Mouse (Mus musculus) ES-Bruce4 (cell line): ENCODE data around the gene S1pr3. TPM values are rescaled to one million over a fixed set of nuclear protein-coding genes. Genes with fewer than 3 reads are reported as not detected.
A peak's percentile ranks its signal among the peaks of the same experiment; 100 is the strongest.

Experiments used
- H3K27ac ChIP-seq: 2 replicates; pipeline ENCODE4 v1.5.1; 2012; ENCODE audit warnings: low read length, inconsistent platforms; ENCODE audit not compliant: insufficient read depth
- H3K27me3 ChIP-seq: 2 replicates; pipeline ENCODE4 v1.6.1; 2012; ENCODE audit warnings: mild to moderate bottlenecking, low read length, inconsistent platforms; ENCODE audit not compliant: control insufficient read depth, poor library complexity, insufficient read depth, severe bottlenecking
- H3K36me3 ChIP-seq: 2 replicates; pipeline ENCODE4 v1.6.1; 2012; ENCODE audit warnings: inconsistent platforms, mild to moderate bottlenecking, low read length, moderate library complexity; ENCODE audit not compliant: control insufficient read depth, poor library complexity, insufficient read depth, severe bottlenecking
- H3K4me1 ChIP-seq: one replicate; pipeline ENCODE4 v1.8.1; 2011; ENCODE audit warnings: low read length; ENCODE audit not compliant: control insufficient read depth, insufficient read depth
- H3K4me3 ChIP-seq: 2 replicates; pipeline ENCODE4 v1.5.1; 2011; ENCODE audit warnings: low read depth, mild to moderate bottlenecking, low read length
- H3K9ac ChIP-seq: 2 replicates; pipeline ENCODE4 v1.6.1; 2012; ENCODE audit warnings: low read depth, mild to moderate bottlenecking, inconsistent platforms; ENCODE audit not compliant: poor library complexity, severe bottlenecking
- H3K9me3 ChIP-seq: replicated peaks from 2 replicates; pipeline ENCODE4 v1.6.1; 2012; ENCODE audit warnings: mild to moderate bottlenecking, low read length, inconsistent platforms; ENCODE audit not compliant: control insufficient read depth, poor library complexity, insufficient read depth, severe bottlenecking
- CTCF ChIP-seq: IDR thresholded peaks from one replicate; pipeline ENCODE4 v1.8.1; 2011; ENCODE audit warnings: low read depth, low read length
- EP300 ChIP-seq: IDR thresholded peaks from 2 replicates; pipeline ENCODE4 v1.6.1; 2011; ENCODE audit warnings: low read depth, low read length; ENCODE audit not compliant: insufficient read depth
- POLR2A ChIP-seq: IDR thresholded peaks from one replicate; pipeline ENCODE4 v1.8.1; 2011; ENCODE audit warnings: low read length; ENCODE audit not compliant: insufficient read depth
- polyA plus RNA-seq: library from polyadenylated mRNA; stranded (reverse); fragments of >200 nt; gene quantifications from 2 replicates; pipeline ENCODE4 v1.2.4, GENCODE M21; 2011; ENCODE audit warnings: low read depth; ENCODE audit not compliant: missing spikeins, insufficient read depth, insufficient read length

S1pr3 gene
- polyA plus RNA-seq = 0.88 and 0.97 TPM in 2 replicates

GRCm38 (mm10) chr13:51408519-51409001 is at the start of gene S1pr3:
S1pr3 (plus strand) TSS chr13:51408639.
- Histone ChIP-seq H3K4me1 (no peaks in the 10 kb centered on the region), H3K4me3 (peak within 1 kb of the TSS; percentile 73), H3K9ac (peak within 1 kb of the TSS; percentile 41), H3K36me3 (no peaks in the 10 kb centered on the region), H3K27me3 (no peaks in the 10 kb centered on the region), H3K27ac (no peak within 1 kb of the TSS), H3K9me3 (no peaks in the 10 kb centered on the region)
- TF ChIP-seq CTCF (no peak), EP300 (0 out of 2 replicates have a peak, but pooled peaks have one; percentile 24), POLR2A (no peak)

GRCm38 (mm10) chr13:51360441-51360962 is 47.9 kb upstream of the S1pr3 start:
- no peaks in the 10 kb centered on the region for H3K27me3 ChIP-seq
- H3K9me3 ChIP-seq = no peaks in the 10 kb centered on the region
- H3K9ac ChIP-seq = no peak overlapping the region
- no peak overlapping the region for H3K4me3 ChIP-seq
- H3K36me3 ChIP-seq = no peaks in the 10 kb centered on the region
- H3K4me1 ChIP-seq = no peaks in the 10 kb centered on the region
- H3K27ac ChIP-seq = no peak overlapping the region
- TF ChIP-seq EP300 (no peak), POLR2A (no peak), CTCF (no peak)

GRCm38 (mm10) chr13:51363390-51363789 is 45.0 kb upstream of the S1pr3 start:
- Histone ChIP-seq H3K27ac (no peak overlapping the region), H3K9me3 (no peaks in the 10 kb centered on the region), H3K36me3 (no peaks in the 10 kb centered on the region), H3K27me3 (no peaks in the 10 kb centered on the region), H3K9ac (no peak overlapping the region), H3K4me1 (no peaks in the 10 kb centered on the region), H3K4me3 (no peak overlapping the region)
- TF ChIP-seq EP300 (no peak), CTCF (no peak), POLR2A (no peak)

- Histone ChIP-seq H3K9ac (no peak overlapping the region), H3K27me3 (no peaks in the 10 kb centered on the region), H3K4me1 (no peaks in the 10 kb centered on the region), H3K36me3 (no peaks in the 10 kb centered on the region), H3K9me3 (no peaks in the 10 kb centered on the region), H3K27ac (no peak overlapping the region), H3K4me3 (no peak overlapping the region)
- TF ChIP-seq POLR2A = no peak
- no peak for TF ChIP-seq EP300
- TF ChIP-seq CTCF = no peak
These were observed 44.5 kb upstream of the S1pr3 start for GRCm38 (mm10) chr13:51363985-51364384.

- Histone ChIP-seq H3K4me3 (no peak overlapping the region), H3K36me3 (no peaks in the 10 kb centered on the region), H3K27me3 (no peaks in the 10 kb centered on the region), H3K27ac (no peak overlapping the region), H3K9me3 (no peaks in the 10 kb centered on the region), H3K9ac (no peak overlapping the region), H3K4me1 (no peaks in the 10 kb centered on the region)
- TF ChIP-seq CTCF (no peak), EP300 (no peak), POLR2A (no peak)
These were observed 43.2 kb upstream of the S1pr3 start for GRCm38 (mm10) chr13:51365191-51365590.

GRCm38 (mm10) chr13:51368346-51368745 is 40.1 kb upstream of the S1pr3 start:
- TF ChIP-seq POLR2A (no peak), EP300 (no peak), CTCF (no peak)
- no peak overlapping the region for H3K27ac ChIP-seq
- no peaks in the 10 kb centered on the region for H3K27me3 ChIP-seq
- no peak overlapping the region for H3K9ac ChIP-seq
- H3K4me3 ChIP-seq = no peak overlapping the region
- no peaks in the 10 kb centered on the region for H3K4me1 ChIP-seq
- no peaks in the 10 kb centered on the region for H3K9me3 ChIP-seq
- no peaks in the 10 kb centered on the region for H3K36me3 ChIP-seq
